Mouse (Mus musculus): ENCODE results near the gene Gm18336. TPM values are rescaled to one million over a fixed set of nuclear protein-coding genes. Genes with fewer than 3 reads are reported as not detected.

The Gm18336 gene
- total and polyA plus RNA-seq, 2 experiments from 2014 or later = 0.07 to 0.19 TPM

- TF ChIP-seq CTCF (IDR thresholded peaks at IDR 0.05; ENCODE audit: low read depth) = no peak
- H3K4me1 ChIP-seq (ENCODE audit: insufficient read depth) = no peaks in the 10 kb centered on the region
- no peak for DNase-seq
- no peak overlapping the region for H3K9ac ChIP-seq
- no peak overlapping the region for H3K4me3 ChIP-seq (ENCODE audit: low read depth, low read length)
- no peaks in the 10 kb centered on the region for H3K27me3 ChIP-seq (ENCODE audit: insufficient read depth, low read length)
- no peak overlapping the region for H3K27ac ChIP-seq (ENCODE audit: low read depth, low read length)
- WGBS = 93% methylated on average over 12 of the region's 12 CpGs
- no peak overlapping the region for H3K4me2 ChIP-seq (ENCODE audit: low read depth)
- no peak for ATAC-seq
- no peaks in the 10 kb centered on the region for H3K36me3 ChIP-seq (ENCODE audit: insufficient read depth)
- H3K9me3 ChIP-seq (ENCODE audit: low read length) = no peaks in the 10 kb centered on the region
These were observed 3.1 kb upstream of the Gm18336 start for GRCm38 (mm10) chrX:73401616-73402015.

DNA sequence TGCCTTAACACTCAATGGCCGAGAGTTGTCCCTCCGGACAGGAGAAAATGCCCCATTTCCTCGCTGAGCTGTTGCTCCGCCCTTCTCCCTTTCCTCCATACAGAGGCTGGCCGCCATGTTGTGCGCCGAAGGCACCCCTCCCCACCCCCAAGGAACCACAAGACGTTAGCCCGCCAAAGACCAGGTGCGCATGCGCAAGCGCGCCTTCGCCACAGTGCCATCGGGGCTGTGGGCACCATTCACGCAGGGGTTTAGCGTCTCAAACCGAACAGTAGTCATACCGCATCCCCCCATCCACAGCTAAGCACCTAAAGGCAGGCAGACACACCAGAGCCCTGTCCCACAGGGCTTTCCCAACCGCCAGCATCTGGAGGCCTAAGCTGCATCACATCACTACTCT lies 2.4 kb upstream of the Gm18336 start:
- Histone ChIP-seq H3K4me2 (ENCODE audit: low read depth) (no peak overlapping the region), H3K4me3 (ENCODE audit: low read depth, low read length) (no peak overlapping the region), H3K9ac (no peak overlapping the region), H3K27ac (ENCODE audit: low read depth, low read length) (no peak overlapping the region), H3K36me3 (ENCODE audit: insufficient read depth) (no peaks in the 10 kb centered on the region), H3K9me3 (ENCODE audit: low read length) (no peaks in the 10 kb centered on the region), H3K4me1 (ENCODE audit: insufficient read depth) (no peaks in the 10 kb centered on the region), H3K27me3 (ENCODE audit: insufficient read depth, low read length) (no peaks in the 10 kb centered on the region)
- 87% methylated on average over 20 of the region's 20 CpGs for WGBS
- ATAC-seq (no peak), DNase-seq (no peak)
- TF ChIP-seq CTCF (IDR thresholded peaks at IDR 0.05; ENCODE audit: low read depth) = no peak

GRCm38 (mm10) chrX:73396446-73396845 lies 2.1 kb downstream of the Gm18336 start:
- TF ChIP-seq CTCF (IDR thresholded peaks at IDR 0.05; ENCODE audit: low read depth) = no peak
- no peaks in the 10 kb centered on the region for H3K27me3 ChIP-seq (ENCODE audit: insufficient read depth, low read length)
- 85% methylated on average over 1 of the region's 1 CpGs for WGBS

DNA sequence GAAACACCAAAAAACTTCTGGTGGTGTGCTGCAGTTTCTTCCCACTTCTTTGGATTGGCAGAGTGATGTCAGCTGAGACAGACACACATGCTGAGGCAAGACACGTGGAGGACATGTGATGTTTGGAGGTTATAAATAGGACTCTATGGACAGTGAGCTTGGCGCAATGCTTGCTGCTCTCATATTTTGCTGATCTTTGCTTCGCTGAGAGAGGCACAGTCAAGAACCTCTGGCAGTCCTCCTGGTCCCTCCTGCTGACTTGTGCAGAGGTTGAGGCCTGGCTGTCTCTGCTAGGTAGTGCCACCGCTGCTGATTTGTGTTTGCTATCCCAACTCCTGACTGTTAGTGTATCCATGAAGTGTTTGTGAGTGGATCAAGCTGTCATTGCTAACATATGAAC lies 7.1 kb downstream of the Gm18336 start:
- Histone ChIP-seq H3K27me3 (ENCODE audit: insufficient read depth, low read length) (no peaks in the 10 kb centered on the region), H3K4me3 (ENCODE audit: low read depth, low read length) (no peak overlapping the region), H3K9me3 (ENCODE audit: low read length) (no peaks in the 10 kb centered on the region), H3K27ac (ENCODE audit: low read depth, low read length) (no peak overlapping the region), H3K9ac (no peak overlapping the region), H3K4me1 (ENCODE audit: insufficient read depth) (no peaks in the 10 kb centered on the region), H3K4me2 (ENCODE audit: low read depth) (no peak overlapping the region), H3K36me3 (ENCODE audit: insufficient read depth) (no peaks in the 10 kb centered on the region)
- ATAC-seq (no peak), DNase-seq (no peak)
- no peak for TF ChIP-seq CTCF (IDR thresholded peaks at IDR 0.05; ENCODE audit: low read depth)
- WGBS = 85% methylated on average over 4 of the region's 4 CpGs

More at GRCm38 (mm10) chrX:73396446-73396845, 2.1 kb downstream of the Gm18336 start:
- no peak overlapping the region for H3K4me3 ChIP-seq (ENCODE audit: low read depth, low read length)
- no peaks in the 10 kb centered on the region for H3K36me3 ChIP-seq (ENCODE audit: insufficient read depth)
- H3K27ac ChIP-seq (ENCODE audit: low read depth, low read length) = no peak overlapping the region
- no peak overlapping the region for H3K4me2 ChIP-seq (ENCODE audit: low read depth)
- no peaks in the 10 kb centered on the region for H3K4me1 ChIP-seq (ENCODE audit: insufficient read depth)
- DNase-seq (no peak), ATAC-seq (no peak)
- H3K9me3 ChIP-seq (ENCODE audit: low read length) = no peaks in the 10 kb centered on the region
- H3K9ac ChIP-seq = no peak overlapping the region

DNA sequence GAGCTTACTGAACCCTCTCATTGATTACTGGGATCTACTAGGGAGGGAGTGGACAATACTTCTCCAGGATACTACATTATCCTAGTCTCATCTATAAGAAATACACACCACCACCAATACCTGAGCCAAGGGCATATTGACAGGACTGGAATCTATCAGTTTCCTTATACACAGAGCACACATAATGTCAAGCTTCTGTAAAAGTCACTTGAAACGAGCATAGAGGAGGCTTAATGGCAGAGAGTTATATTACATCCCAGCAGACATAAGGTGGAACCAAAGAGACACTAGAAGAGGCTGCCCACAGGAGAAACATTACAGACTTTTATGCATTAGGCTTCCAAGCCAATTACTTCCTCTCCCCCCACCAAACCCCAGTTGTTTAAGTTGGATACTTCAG lies 13.6 kb downstream of the Gm18336 start:
- no peak overlapping the region for H3K9ac ChIP-seq
- no peak for DNase-seq
- WGBS = 19% methylated on average over 1 of the region's 1 CpGs
- no peak for TF ChIP-seq CTCF (IDR thresholded peaks at IDR 0.05; ENCODE audit: low read depth)
- no peak for ATAC-seq
- no peak overlapping the region for H3K4me3 ChIP-seq (ENCODE audit: low read depth, low read length)
- no peaks in the 10 kb centered on the region for H3K36me3 ChIP-seq (ENCODE audit: insufficient read depth)
- no peaks in the 10 kb centered on the region for H3K4me1 ChIP-seq (ENCODE audit: insufficient read depth)
- no peaks in the 10 kb centered on the region for H3K27me3 ChIP-seq (ENCODE audit: insufficient read depth, low read length)
- no peak overlapping the region; the same call in 1 of the 2 replicates for H3K27ac ChIP-seq (ENCODE audit: low read depth, low read length)
- no peaks in the 10 kb centered on the region for H3K9me3 ChIP-seq (ENCODE audit: low read length)
- no peak overlapping the region for H3K4me2 ChIP-seq (ENCODE audit: low read depth)

GRCm38 (mm10) chrX:73384419-73384818 lies 14.1 kb downstream of the Gm18336 start:
- WGBS = 60% methylated on average over 6 of the region's 6 CpGs
- Histone ChIP-seq H3K9ac (no peak overlapping the region), H3K4me3 (ENCODE audit: low read depth, low read length) (no peak overlapping the region), H3K9me3 (ENCODE audit: low read length) (no peaks in the 10 kb centered on the region), H3K36me3 (ENCODE audit: insufficient read depth) (no peaks in the 10 kb centered on the region), H3K27me3 (ENCODE audit: insufficient read depth, low read length) (no peaks in the 10 kb centered on the region), H3K4me1 (ENCODE audit: insufficient read depth) (no peaks in the 10 kb centered on the region), H3K4me2 (ENCODE audit: low read depth) (no peak overlapping the region), H3K27ac (ENCODE audit: low read depth, low read length) (no peak overlapping the region; the same call in 1 of the 2 replicates)
- DNase-seq (peak; percentile 29), ATAC-seq (peak; percentile 86)
- TF ChIP-seq CTCF (IDR thresholded peaks at IDR 0.05; ENCODE audit: low read depth) = no peak

GRCm38 (mm10) chrX:73363291-73363690 lies 35.2 kb downstream of the Gm18336 start:
- TF ChIP-seq CTCF (IDR thresholded peaks at IDR 0.05; ENCODE audit: low read depth) = no peak
- Histone ChIP-seq H3K9me3 (ENCODE audit: low read length) (no peaks in the 10 kb centered on the region), H3K4me3 (ENCODE audit: low read depth, low read length) (no peak overlapping the region), H3K36me3 (ENCODE audit: insufficient read depth) (no peaks in the 10 kb centered on the region), H3K4me1 (ENCODE audit: insufficient read depth) (no peaks in the 10 kb centered on the region), H3K27me3 (ENCODE audit: insufficient read depth, low read length) (no peaks in the 10 kb centered on the region), H3K27ac (ENCODE audit: low read depth, low read length) (no peak overlapping the region), H3K4me2 (ENCODE audit: low read depth) (no peak overlapping the region), H3K9ac (no peak overlapping the region)
- DNase-seq (no peak), ATAC-seq (no peak)

DNA sequence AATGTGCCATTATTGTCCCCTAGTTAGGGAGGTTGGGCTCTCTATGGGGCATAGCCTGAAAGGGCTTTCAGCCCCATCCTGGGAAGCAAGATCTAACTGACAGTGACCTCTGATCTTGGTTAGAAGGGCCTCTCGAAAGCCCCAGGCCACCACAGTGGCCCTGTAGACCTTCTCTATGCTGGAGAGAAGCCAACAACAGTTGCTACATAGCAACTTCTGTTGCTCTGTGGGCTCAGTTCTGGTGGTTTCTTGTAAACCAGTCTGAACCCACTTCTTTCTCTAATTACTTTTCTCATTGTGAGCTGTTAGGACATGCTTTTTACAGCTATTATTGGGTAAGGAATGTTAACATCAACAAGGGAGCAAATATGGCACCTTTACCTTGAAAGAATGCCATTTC lies 41.8 kb downstream of the Gm18336 start:
- TF ChIP-seq CTCF (IDR thresholded peaks at IDR 0.05; ENCODE audit: low read depth) = no peak
- no peak overlapping the region for H3K27ac ChIP-seq (ENCODE audit: low read depth, low read length)
- no peak overlapping the region for H3K9ac ChIP-seq
- 0 out of 2 replicates have a peak, but pooled peaks cover 3% of the 10 kb centered on the region for H3K9me3 ChIP-seq (ENCODE audit: low read length)
- DNase-seq (no peak), ATAC-seq (no peak)
- no peaks in the 10 kb centered on the region for H3K4me1 ChIP-seq (ENCODE audit: insufficient read depth)
- H3K4me2 ChIP-seq (ENCODE audit: low read depth) = no peak overlapping the region
- H3K27me3 ChIP-seq (ENCODE audit: insufficient read depth, low read length) = no peaks in the 10 kb centered on the region
- no peak overlapping the region for H3K4me3 ChIP-seq (ENCODE audit: low read depth, low read length)
- H3K36me3 ChIP-seq (ENCODE audit: insufficient read depth) = peaks cover 31% of the 10 kb centered on the region
- 78% methylated on average over 1 of the region's 1 CpGs for WGBS

Data from forebrain, postnatal 0 days (tissue).